Mouse (Mus musculus): ENCODE results near the gene Mpeg1. TPM values are rescaled to one million over a fixed set of nuclear protein-coding genes. Genes with fewer than 3 reads are reported as not detected.
A peak's percentile ranks its signal among the peaks of the same experiment; 100 is the strongest.

Mpeg1 gene
- polyA plus RNA-seq, 1 experiment from 2014 or later: 1.0 TPM

GRCm38 (mm10) chr19:12462851-12463721, 2.5 kb downstream of the Mpeg1 start:
- DNase-seq (ENCODE audit: low spot score) (no peak), ATAC-seq (ENCODE audit: low FRiP score) (no peak)
- H3K9me3 ChIP-seq (ENCODE audit: control insufficient read depth, low read length): no peaks in the 10 kb centered on the region
- no peaks in the 10 kb centered on the region for H3K36me3 ChIP-seq (ENCODE audit: control insufficient read depth, insufficient read depth, low read length)
- WGBS: 72% methylated on average over 7 of the region's 7 CpGs
- H3K27me3 ChIP-seq (ENCODE audit: control insufficient read depth, insufficient read depth, low read length): no peaks in the 10 kb centered on the region
- no peak overlapping the region for H3K4me3 ChIP-seq (ENCODE audit: low read depth, low read length)
- no peak overlapping the region for H3K9ac ChIP-seq (ENCODE audit: low read depth, low read length)
- H3K4me2 ChIP-seq (replicated peaks; ENCODE audit: low read depth, low read length): no peak overlapping the region
- H3K4me1 ChIP-seq (replicated peaks; ENCODE audit: control insufficient read depth, insufficient read depth, low read length): no peaks in the 10 kb centered on the region; the same call in 1 of the 2 replicates
- H3K27ac ChIP-seq (ENCODE audit: low read depth, low read length): no peak overlapping the region

- no peak for DNase-seq (ENCODE audit: low spot score)
- ATAC-seq (ENCODE audit: low FRiP score): no peak
- WGBS: 44% methylated on average over 1 of the region's 1 CpGs
- H3K9ac ChIP-seq (ENCODE audit: low read depth, low read length): no peak overlapping the region
- H3K4me3 ChIP-seq (ENCODE audit: low read depth, low read length): no peak overlapping the region
- no peak overlapping the region for H3K4me2 ChIP-seq (replicated peaks; ENCODE audit: low read depth, low read length)
- no peaks in the 10 kb centered on the region for H3K9me3 ChIP-seq (ENCODE audit: control insufficient read depth, low read length)
- no peaks in the 10 kb centered on the region; the same call in 1 of the 2 replicates for H3K4me1 ChIP-seq (replicated peaks; ENCODE audit: control insufficient read depth, insufficient read depth, low read length)
- H3K27ac ChIP-seq (ENCODE audit: low read depth, low read length): no peak overlapping the region
- H3K27me3 ChIP-seq (ENCODE audit: control insufficient read depth, insufficient read depth, low read length): no peaks in the 10 kb centered on the region
- H3K36me3 ChIP-seq (ENCODE audit: control insufficient read depth, insufficient read depth, low read length): no peaks in the 10 kb centered on the region
Observed at GRCm38 (mm10) chr19:12463722-12464035, 3.1 kb downstream of the Mpeg1 start.

- no peak overlapping the region for H3K4me3 ChIP-seq (ENCODE audit: low read depth, low read length)
- no peaks in the 10 kb centered on the region for H3K27me3 ChIP-seq (ENCODE audit: control insufficient read depth, insufficient read depth, low read length)
- no peak for ATAC-seq (ENCODE audit: low FRiP score)
- DNase-seq (ENCODE audit: low spot score): no peak
- no peaks in the 10 kb centered on the region for H3K9me3 ChIP-seq (ENCODE audit: control insufficient read depth, low read length)
- no peak overlapping the region for H3K27ac ChIP-seq (ENCODE audit: low read depth, low read length)
- WGBS: 86% methylated on average over 5 of the region's 5 CpGs
- H3K4me2 ChIP-seq (replicated peaks; ENCODE audit: low read depth, low read length): no peak overlapping the region
- H3K9ac ChIP-seq (ENCODE audit: low read depth, low read length): no peak overlapping the region
- H3K36me3 ChIP-seq (ENCODE audit: control insufficient read depth, insufficient read depth, low read length): no peaks in the 10 kb centered on the region
- H3K4me1 ChIP-seq (replicated peaks; ENCODE audit: control insufficient read depth, insufficient read depth, low read length): no peaks in the 10 kb centered on the region; the same call in 1 of the 2 replicates
Observed at GRCm38 (mm10) chr19:12464127-12464526, 3.5 kb downstream of the Mpeg1 start.

- no peak overlapping the region for H3K4me2 ChIP-seq (replicated peaks; ENCODE audit: low read depth, low read length)
- DNase-seq (ENCODE audit: low spot score) (no peak), ATAC-seq (ENCODE audit: low FRiP score) (no peak)
- no peak overlapping the region for H3K4me3 ChIP-seq (ENCODE audit: low read depth, low read length)
- H3K4me1 ChIP-seq (replicated peaks; ENCODE audit: control insufficient read depth, insufficient read depth, low read length): no peaks in the 10 kb centered on the region; the same call in 1 of the 2 replicates
- no peaks in the 10 kb centered on the region for H3K27me3 ChIP-seq (ENCODE audit: control insufficient read depth, insufficient read depth, low read length)
- 93% methylated on average over 4 of the region's 4 CpGs for WGBS
- H3K9ac ChIP-seq (ENCODE audit: low read depth, low read length): no peak overlapping the region
- H3K27ac ChIP-seq (ENCODE audit: low read depth, low read length): no peak overlapping the region
- no peaks in the 10 kb centered on the region for H3K9me3 ChIP-seq (ENCODE audit: control insufficient read depth, low read length)
- H3K36me3 ChIP-seq (ENCODE audit: control insufficient read depth, insufficient read depth, low read length): no peaks in the 10 kb centered on the region
Observed at GRCm38 (mm10) chr19:12464674-12465073, 4.1 kb downstream of the Mpeg1 start.

GRCm38 (mm10) chr19:12465530-12466144, 5.1 kb downstream of the Mpeg1 start:
- 93% methylated on average over 10 of the region's 10 CpGs for WGBS
- DNase-seq (ENCODE audit: low spot score) (no peak), ATAC-seq (ENCODE audit: low FRiP score) (peak; percentile 53; the same call in 1 of the 2 replicates)
- H3K4me3 ChIP-seq (ENCODE audit: low read depth, low read length): no peak overlapping the region
- no peak overlapping the region for H3K9ac ChIP-seq (ENCODE audit: low read depth, low read length)
- H3K36me3 ChIP-seq (ENCODE audit: control insufficient read depth, insufficient read depth, low read length): no peaks in the 10 kb centered on the region
- no peak overlapping the region for H3K4me2 ChIP-seq (replicated peaks; ENCODE audit: low read depth, low read length)
- no peaks in the 10 kb centered on the region for H3K9me3 ChIP-seq (ENCODE audit: control insufficient read depth, low read length)
- no peak overlapping the region for H3K27ac ChIP-seq (ENCODE audit: low read depth, low read length)
- no peaks in the 10 kb centered on the region; the same call in 1 of the 2 replicates for H3K4me1 ChIP-seq (replicated peaks; ENCODE audit: control insufficient read depth, insufficient read depth, low read length)
- no peaks in the 10 kb centered on the region for H3K27me3 ChIP-seq (ENCODE audit: control insufficient read depth, insufficient read depth, low read length)

- Histone ChIP-seq H3K9ac (ENCODE audit: low read depth, low read length) (no peak overlapping the region), H3K9me3 (ENCODE audit: control insufficient read depth, low read length) (no peaks in the 10 kb centered on the region), H3K27ac (ENCODE audit: low read depth, low read length) (peak overlapping the region; percentile 12; the same call in 1 of the 2 replicates), H3K27me3 (ENCODE audit: control insufficient read depth, insufficient read depth, low read length) (no peaks in the 10 kb centered on the region), H3K4me1 (replicated peaks; ENCODE audit: control insufficient read depth, insufficient read depth, low read length) (no peaks in the 10 kb centered on the region; the same call in 1 of the 2 replicates), H3K4me2 (replicated peaks; ENCODE audit: low read depth, low read length) (no peak overlapping the region), H3K36me3 (ENCODE audit: control insufficient read depth, insufficient read depth, low read length) (0 out of 2 replicates have a peak, but pooled peaks cover 3% of the 10 kb centered on the region), H3K4me3 (ENCODE audit: low read depth, low read length) (no peak overlapping the region)
- DNase-seq (ENCODE audit: low spot score) (peak; percentile 72), ATAC-seq (ENCODE audit: low FRiP score) (peak; percentile 58; the same call in 1 of the 2 replicates)
- 33% methylated on average over 7 of the region's 7 CpGs for WGBS
Observed at GRCm38 (mm10) chr19:12466204-12466603, 5.6 kb downstream of the Mpeg1 start.

GRCm38 (mm10) chr19:12467436-12467835, 6.9 kb downstream of the Mpeg1 start:
- H3K36me3 ChIP-seq (ENCODE audit: control insufficient read depth, insufficient read depth, low read length): 0 out of 2 replicates have a peak, but pooled peaks cover 3% of the 10 kb centered on the region

GRCm38 (mm10) chr19:12471866-12472265, 11.3 kb downstream of the Mpeg1 start:
- Histone ChIP-seq H3K4me3 (ENCODE audit: low read depth, low read length) (no peak overlapping the region), H3K27ac (ENCODE audit: low read depth, low read length) (no peak overlapping the region), H3K4me1 (replicated peaks; ENCODE audit: control insufficient read depth, insufficient read depth, low read length) (no peaks in the 10 kb centered on the region), H3K9ac (ENCODE audit: low read depth, low read length) (no peak overlapping the region), H3K27me3 (ENCODE audit: control insufficient read depth, insufficient read depth, low read length) (no peaks in the 10 kb centered on the region), H3K9me3 (ENCODE audit: control insufficient read depth, low read length) (no peaks in the 10 kb centered on the region), H3K4me2 (replicated peaks; ENCODE audit: low read depth, low read length) (no peak overlapping the region), H3K36me3 (ENCODE audit: control insufficient read depth, insufficient read depth, low read length) (0 out of 2 replicates have a peak, but pooled peaks cover 3% of the 10 kb centered on the region)
- DNase-seq (ENCODE audit: low spot score) (no peak), ATAC-seq (ENCODE audit: low FRiP score) (no peak)
- WGBS: 72% methylated on average over 3 of the region's 3 CpGs

More at GRCm38 (mm10) chr19:12467436-12467835, 6.9 kb downstream of the Mpeg1 start:
- no peak overlapping the region for H3K4me2 ChIP-seq (replicated peaks; ENCODE audit: low read depth, low read length)
- no peak overlapping the region for H3K9ac ChIP-seq (ENCODE audit: low read depth, low read length)
- H3K27me3 ChIP-seq (ENCODE audit: control insufficient read depth, insufficient read depth, low read length): no peaks in the 10 kb centered on the region
- H3K9me3 ChIP-seq (ENCODE audit: control insufficient read depth, low read length): no peaks in the 10 kb centered on the region
- H3K4me1 ChIP-seq (replicated peaks; ENCODE audit: control insufficient read depth, insufficient read depth, low read length): no peaks in the 10 kb centered on the region; the same call in 1 of the 2 replicates
- H3K27ac ChIP-seq (ENCODE audit: low read depth, low read length): no peak overlapping the region
- ATAC-seq (ENCODE audit: low FRiP score) (0 out of 2 replicates have a peak, but pooled peaks have one; percentile 5), DNase-seq (ENCODE audit: low spot score) (peak; percentile 71)
- 86% methylated on average over 5 of the region's 5 CpGs for WGBS
- no peak overlapping the region for H3K4me3 ChIP-seq (ENCODE audit: low read depth, low read length)

Data from hindbrain, embryonic 11.5 days (tissue).